Mouse (Mus musculus) thymus, adult 2 months (tissue): ENCODE results near the gene Rgs6.

Experiments used
- CTCF ChIP-seq: fragments of 200-500 bp; IDR thresholded peaks from 2 replicates; pipeline ENCODE4 v1.5.1; 2012; ENCODE audit warnings: mild to moderate bottlenecking, control low read depth, low read length, moderate library complexity, borderline replicate concordance; ENCODE audit not compliant: control insufficient read depth, poor library complexity, insufficient read depth; ENCODE audit errors: extremely low read depth
- POLR2A ChIP-seq: fragments of 200-500 bp; IDR thresholded peaks from 2 replicates; pipeline ENCODE4 v1.6.1; 2012; ENCODE audit warnings: mild to moderate bottlenecking, low read length, control low read depth, moderate library complexity; ENCODE audit not compliant: control insufficient read depth, poor library complexity, insufficient read depth; ENCODE audit errors: extremely low read depth

DNA sequence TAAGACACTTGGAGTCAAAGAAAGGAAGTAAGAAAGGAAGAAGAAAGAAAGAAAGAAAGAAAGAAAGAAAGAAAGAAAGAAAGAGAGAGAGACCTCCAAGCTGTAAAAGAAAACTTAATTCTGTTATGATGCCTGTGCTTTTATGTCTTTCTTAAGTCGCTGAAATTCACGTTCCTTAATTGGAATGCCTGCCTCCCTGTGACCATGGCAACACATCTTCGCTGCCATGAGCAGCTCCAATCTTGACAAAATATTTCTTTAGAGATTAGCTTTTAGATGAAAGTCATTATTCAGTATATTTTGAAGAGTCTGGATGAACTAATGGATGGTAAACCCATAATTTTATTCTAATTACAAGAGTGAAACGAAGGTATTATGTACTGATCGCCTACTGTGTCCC lies 83.5 kb downstream of the Rgs6 start:
- TF ChIP-seq POLR2A (no peak), CTCF (no peak)
